Mouse (Mus musculus): ENCODE data around the gene Dnajb14. TPM values are rescaled to one million over a fixed set of nuclear protein-coding genes. Genes with fewer than 3 reads are reported as not detected.
A peak's percentile ranks its signal among the peaks of the same experiment; 100 is the strongest.

Dnajb14 gene
- polyA plus RNA-seq, 1 experiment from 2014 or later = 9.2 TPM

DNA sequence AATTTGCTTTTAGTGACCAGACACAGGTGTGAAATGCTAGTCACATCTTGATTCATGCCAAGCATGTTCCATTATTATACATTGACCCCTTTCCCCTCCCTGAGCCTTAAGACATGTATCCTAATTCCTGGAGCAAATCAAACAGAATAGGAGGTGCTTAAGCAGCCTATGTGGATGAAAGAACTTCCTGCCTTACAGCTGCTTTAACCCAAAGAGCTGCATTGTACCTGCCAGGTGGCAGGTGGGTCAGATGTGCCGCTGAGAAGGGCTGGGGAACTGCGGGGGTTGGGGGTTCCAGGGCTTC, 390 bp upstream of the Dnajb14 start:
- Histone ChIP-seq H3K9ac (ENCODE audit: low read depth, low read length) (peak overlapping the region; percentile 98), H3K4me3 (ENCODE audit: low read depth, low read length) (peak overlapping the region; percentile 61), H3K4me1 (replicated peaks; ENCODE audit: control insufficient read depth, insufficient read depth, low read length) (0 out of 2 replicates have a peak, but pooled peaks cover 2% of the 10 kb centered on the region), H3K27me3 (ENCODE audit: control insufficient read depth, insufficient read depth, low read length) (no peaks in the 10 kb centered on the region), H3K36me3 (ENCODE audit: control insufficient read depth, insufficient read depth, low read length) (no peaks in the 10 kb centered on the region), H3K9me3 (ENCODE audit: control insufficient read depth, low read length) (no peaks in the 10 kb centered on the region), H3K27ac (ENCODE audit: low read depth, low read length) (peak overlapping the region; percentile 97), H3K4me2 (replicated peaks; ENCODE audit: low read depth, low read length) (peak overlapping the region; percentile 83)
- 0% methylated on average over 2 of the region's 2 CpGs for WGBS
- ATAC-seq (ENCODE audit: low FRiP score) = no peak
- no peak for DNase-seq (ENCODE audit: low spot score)

DNA sequence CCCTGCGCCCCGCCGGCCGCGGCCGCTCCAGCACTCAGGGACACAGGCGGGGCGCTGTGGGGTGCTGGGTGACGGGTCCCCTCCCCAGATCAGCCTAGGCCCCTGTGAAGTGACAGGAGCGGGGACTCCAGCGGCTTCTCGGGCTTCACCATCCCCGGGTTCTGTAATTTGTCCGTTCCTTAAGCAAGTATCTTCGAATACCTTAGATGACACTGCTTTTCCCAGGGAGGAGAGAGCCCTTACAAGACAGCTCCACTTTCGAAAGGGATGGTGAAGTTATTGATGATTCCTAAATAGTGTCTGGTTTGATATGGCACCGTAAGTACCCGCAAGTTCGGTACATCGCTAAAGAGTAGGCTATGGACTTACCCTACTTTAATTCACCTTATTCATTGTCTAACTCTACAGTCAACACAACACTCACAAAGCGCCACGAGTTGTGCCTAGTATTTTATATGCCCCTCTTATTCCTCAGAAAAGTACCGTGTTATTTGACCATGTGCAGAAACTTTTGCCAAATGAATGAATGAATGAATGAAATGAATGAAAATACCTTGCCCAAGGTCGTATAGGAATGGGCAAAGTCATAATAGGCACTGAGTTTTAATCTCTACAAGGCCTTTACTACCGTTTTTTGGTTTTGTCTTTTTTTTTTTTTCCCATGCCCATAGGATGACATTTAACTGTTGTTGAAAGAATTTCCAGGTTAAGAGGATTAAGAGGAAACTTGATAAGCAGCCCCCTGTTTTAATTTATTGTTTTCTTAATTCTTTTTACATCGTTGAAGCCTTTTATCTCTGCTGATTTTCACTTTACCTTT, 829 bp downstream of the Dnajb14 start:
- Histone ChIP-seq H3K4me2 (replicated peaks; ENCODE audit: low read depth, low read length) (peak overlapping the region; percentile 83), H3K9ac (ENCODE audit: low read depth, low read length) (peak overlapping the region; percentile 98), H3K27me3 (ENCODE audit: control insufficient read depth, insufficient read depth, low read length) (no peaks in the 10 kb centered on the region), H3K27ac (ENCODE audit: low read depth, low read length) (peak overlapping the region; percentile 97), H3K36me3 (ENCODE audit: control insufficient read depth, insufficient read depth, low read length) (no peaks in the 10 kb centered on the region), H3K4me3 (ENCODE audit: low read depth, low read length) (peak overlapping the region; percentile 61), H3K9me3 (ENCODE audit: control insufficient read depth, low read length) (no peaks in the 10 kb centered on the region), H3K4me1 (replicated peaks; ENCODE audit: control insufficient read depth, insufficient read depth, low read length) (0 out of 2 replicates have a peak, but pooled peaks cover 2% of the 10 kb centered on the region)
- ATAC-seq (ENCODE audit: low FRiP score) = peak; percentile 1; the same call in 1 of the 2 replicates
- peak; percentile 61 for DNase-seq (ENCODE audit: low spot score)
- WGBS = 6% methylated on average over 26 of the region's 26 CpGs

DNA sequence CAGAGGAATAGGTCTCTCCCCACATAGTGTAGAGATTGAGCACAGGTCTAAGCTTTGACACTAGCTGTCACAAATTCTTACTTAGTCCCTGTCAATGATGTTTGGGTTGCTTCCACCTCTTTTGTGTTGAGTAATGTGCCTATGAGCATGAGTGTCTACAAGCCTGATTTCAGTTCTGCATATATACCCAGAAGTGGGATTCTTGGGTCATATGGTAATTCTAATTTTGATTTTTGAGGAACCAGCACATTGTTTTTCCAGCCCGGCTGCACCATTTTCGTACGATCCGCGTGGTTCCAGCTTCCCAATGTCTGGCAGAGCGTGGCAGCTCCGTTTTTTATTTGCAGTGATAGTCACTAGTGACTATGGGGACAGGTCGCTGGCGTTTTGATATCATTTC, 1.9 kb downstream of the Dnajb14 start:
- 0 out of 2 replicates have a peak, but pooled peaks cover 2% of the 10 kb centered on the region for H3K4me1 ChIP-seq (replicated peaks; ENCODE audit: control insufficient read depth, insufficient read depth, low read length)
- H3K9me3 ChIP-seq (ENCODE audit: control insufficient read depth, low read length) = no peaks in the 10 kb centered on the region
- H3K9ac ChIP-seq (ENCODE audit: low read depth, low read length) = no peak overlapping the region
- ATAC-seq (ENCODE audit: low FRiP score) (no peak), DNase-seq (ENCODE audit: low spot score) (no peak)
- no peaks in the 10 kb centered on the region for H3K27me3 ChIP-seq (ENCODE audit: control insufficient read depth, insufficient read depth, low read length)
- H3K27ac ChIP-seq (ENCODE audit: low read depth, low read length) = no peak overlapping the region
- H3K36me3 ChIP-seq (ENCODE audit: control insufficient read depth, insufficient read depth, low read length) = no peaks in the 10 kb centered on the region
- H3K4me3 ChIP-seq (ENCODE audit: low read depth, low read length) = no peak overlapping the region
- no peak overlapping the region for H3K4me2 ChIP-seq (replicated peaks; ENCODE audit: low read depth, low read length)
- WGBS = 97% methylated on average over 9 of the region's 9 CpGs

DNA sequence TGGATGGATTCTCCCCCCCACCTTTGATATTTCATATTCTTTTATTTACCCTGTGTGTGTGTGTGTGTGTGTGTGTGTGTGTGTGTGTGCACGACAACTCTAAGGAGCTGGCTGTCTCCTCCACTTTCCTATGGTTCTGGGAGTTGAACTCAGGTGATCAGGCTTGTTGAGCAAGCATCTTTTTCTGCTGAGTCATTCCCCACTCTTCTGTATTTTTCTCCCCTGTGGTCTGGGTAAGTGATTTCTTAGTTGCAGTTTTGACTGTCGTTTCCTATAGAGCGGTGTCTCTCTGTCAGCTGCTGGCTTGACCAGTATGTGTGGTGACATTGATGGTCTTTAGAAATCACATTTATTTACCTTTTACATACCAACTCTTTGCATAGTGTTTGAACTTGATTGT, 11.8 kb downstream of the Dnajb14 start:
- no peak for ATAC-seq (ENCODE audit: low FRiP score)
- H3K27ac ChIP-seq (ENCODE audit: low read depth, low read length) = no peak overlapping the region
- WGBS = 87% methylated on average over 3 of the region's 3 CpGs

DNA sequence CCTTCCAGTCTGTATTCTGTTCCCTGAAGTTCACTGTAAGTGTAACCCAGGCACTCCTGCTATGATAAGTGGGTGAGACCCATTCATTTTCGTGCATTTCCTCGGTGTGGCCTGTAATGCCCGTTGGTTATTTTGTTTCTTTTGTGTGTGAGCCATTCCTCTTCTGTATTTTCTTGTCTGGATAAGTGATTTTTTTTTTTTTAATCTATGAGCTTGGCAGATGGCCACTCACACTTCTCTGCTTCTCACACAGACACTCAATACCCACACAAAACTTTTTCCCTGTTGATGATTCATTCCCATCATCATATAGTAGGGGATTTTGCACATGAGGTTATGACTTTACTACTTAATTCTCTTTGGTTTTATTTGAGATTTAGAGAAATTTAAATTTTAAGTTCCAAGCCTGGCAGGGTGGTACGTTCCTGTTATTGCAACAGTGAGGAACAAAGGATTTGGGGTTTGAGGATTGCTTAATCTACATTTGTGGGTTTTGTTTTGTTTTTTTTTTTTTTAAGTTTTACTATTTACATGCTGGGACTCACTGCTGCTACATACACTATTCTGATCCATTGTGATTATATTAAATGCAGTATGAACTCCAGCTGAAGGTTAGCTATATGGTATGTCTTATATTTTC, 12.8 kb downstream of the Dnajb14 start:
- Histone ChIP-seq H3K9me3 (ENCODE audit: control insufficient read depth, low read length) (no peaks in the 10 kb centered on the region), H3K4me3 (ENCODE audit: low read depth, low read length) (no peak overlapping the region), H3K27ac (ENCODE audit: low read depth, low read length) (no peak overlapping the region), H3K4me1 (replicated peaks; ENCODE audit: control insufficient read depth, insufficient read depth, low read length) (no peaks in the 10 kb centered on the region), H3K9ac (ENCODE audit: low read depth, low read length) (no peak overlapping the region), H3K36me3 (ENCODE audit: control insufficient read depth, insufficient read depth, low read length) (0 out of 2 replicates have a peak, but pooled peaks cover 2% of the 10 kb centered on the region), H3K27me3 (ENCODE audit: control insufficient read depth, insufficient read depth, low read length) (no peaks in the 10 kb centered on the region), H3K4me2 (replicated peaks; ENCODE audit: low read depth, low read length) (no peak overlapping the region)
- DNase-seq (ENCODE audit: low spot score) (no peak), ATAC-seq (ENCODE audit: low FRiP score) (no peak)
- WGBS = 89% methylated on average over 4 of the region's 4 CpGs

More for the DNA sequence above, 11.8 kb downstream of the Dnajb14 start:
- DNase-seq (ENCODE audit: low spot score) = no peak
- Histone ChIP-seq H3K9ac (ENCODE audit: low read depth, low read length) (no peak overlapping the region), H3K4me1 (replicated peaks; ENCODE audit: control insufficient read depth, insufficient read depth, low read length) (no peaks in the 10 kb centered on the region), H3K4me3 (ENCODE audit: low read depth, low read length) (no peak overlapping the region), H3K36me3 (ENCODE audit: control insufficient read depth, insufficient read depth, low read length) (0 out of 2 replicates have a peak, but pooled peaks cover 2% of the 10 kb centered on the region), H3K27me3 (ENCODE audit: control insufficient read depth, insufficient read depth, low read length) (no peaks in the 10 kb centered on the region), H3K4me2 (replicated peaks; ENCODE audit: low read depth, low read length) (no peak overlapping the region), H3K9me3 (ENCODE audit: control insufficient read depth, low read length) (no peaks in the 10 kb centered on the region)

DNA sequence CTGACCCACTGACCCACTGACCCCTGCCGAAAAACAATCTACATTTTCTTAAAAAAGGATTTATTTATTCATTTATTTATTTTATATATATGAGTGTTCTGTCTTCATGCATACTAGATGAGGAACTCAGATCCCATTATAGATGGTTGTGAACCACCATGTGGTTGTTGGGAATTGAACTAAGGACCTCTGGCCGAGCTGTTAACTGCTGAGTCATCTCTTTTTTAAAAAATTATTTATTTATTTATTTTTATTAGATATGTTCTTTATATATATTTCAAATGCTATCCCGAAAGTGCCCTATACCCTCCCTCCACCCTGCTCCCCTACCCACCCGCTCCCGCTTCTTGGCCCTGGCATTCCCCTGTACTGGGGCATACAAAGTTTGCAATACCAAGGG, 13.6 kb downstream of the Dnajb14 start:
- Histone ChIP-seq H3K9me3 (ENCODE audit: control insufficient read depth, low read length) (no peaks in the 10 kb centered on the region), H3K4me2 (replicated peaks; ENCODE audit: low read depth, low read length) (no peak overlapping the region), H3K9ac (ENCODE audit: low read depth, low read length) (no peak overlapping the region), H3K27me3 (ENCODE audit: control insufficient read depth, insufficient read depth, low read length) (no peaks in the 10 kb centered on the region), H3K4me3 (ENCODE audit: low read depth, low read length) (no peak overlapping the region), H3K27ac (ENCODE audit: low read depth, low read length) (no peak overlapping the region), H3K36me3 (ENCODE audit: control insufficient read depth, insufficient read depth, low read length) (0 out of 2 replicates have a peak, but pooled peaks cover 2% of the 10 kb centered on the region), H3K4me1 (replicated peaks; ENCODE audit: control insufficient read depth, insufficient read depth, low read length) (no peaks in the 10 kb centered on the region)
- 87% methylated on average over 5 of the region's 5 CpGs for WGBS
- ATAC-seq (ENCODE audit: low FRiP score) (no peak), DNase-seq (ENCODE audit: low spot score) (no peak)

DNA sequence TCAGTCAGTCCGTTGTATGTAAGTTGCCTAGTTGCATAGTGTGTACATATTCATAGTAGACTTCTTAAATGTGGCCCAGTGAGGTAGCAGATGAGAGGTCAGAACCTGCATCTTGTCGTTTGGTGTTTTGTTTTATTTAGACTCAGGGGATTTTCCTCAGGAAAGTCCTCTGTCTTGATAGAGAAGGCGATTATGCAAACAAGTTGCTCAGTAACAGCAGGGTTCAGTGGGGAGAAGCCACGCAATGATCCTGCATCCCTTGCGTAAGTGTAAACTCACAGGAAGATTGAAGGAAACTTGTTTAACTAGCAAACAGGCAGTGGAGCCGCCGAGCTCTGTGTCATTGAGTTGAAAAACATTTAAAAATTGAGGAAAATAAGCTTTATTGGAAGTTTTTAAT, 20.5 kb downstream of the Dnajb14 start:
- no peaks in the 10 kb centered on the region for H3K9me3 ChIP-seq (ENCODE audit: control insufficient read depth, low read length)
- no peaks in the 10 kb centered on the region for H3K4me1 ChIP-seq (replicated peaks; ENCODE audit: control insufficient read depth, insufficient read depth, low read length)
- DNase-seq (ENCODE audit: low spot score) (no peak), ATAC-seq (ENCODE audit: low FRiP score) (no peak)
- H3K36me3 ChIP-seq (ENCODE audit: control insufficient read depth, insufficient read depth, low read length) = no peaks in the 10 kb centered on the region
- H3K9ac ChIP-seq (ENCODE audit: low read depth, low read length) = no peak overlapping the region
- H3K27ac ChIP-seq (ENCODE audit: low read depth, low read length) = no peak overlapping the region
- no peak overlapping the region for H3K4me3 ChIP-seq (ENCODE audit: low read depth, low read length)
- H3K4me2 ChIP-seq (replicated peaks; ENCODE audit: low read depth, low read length) = no peak overlapping the region
- 72% methylated on average over 7 of the region's 7 CpGs for WGBS
- no peaks in the 10 kb centered on the region for H3K27me3 ChIP-seq (ENCODE audit: control insufficient read depth, insufficient read depth, low read length)

DNA sequence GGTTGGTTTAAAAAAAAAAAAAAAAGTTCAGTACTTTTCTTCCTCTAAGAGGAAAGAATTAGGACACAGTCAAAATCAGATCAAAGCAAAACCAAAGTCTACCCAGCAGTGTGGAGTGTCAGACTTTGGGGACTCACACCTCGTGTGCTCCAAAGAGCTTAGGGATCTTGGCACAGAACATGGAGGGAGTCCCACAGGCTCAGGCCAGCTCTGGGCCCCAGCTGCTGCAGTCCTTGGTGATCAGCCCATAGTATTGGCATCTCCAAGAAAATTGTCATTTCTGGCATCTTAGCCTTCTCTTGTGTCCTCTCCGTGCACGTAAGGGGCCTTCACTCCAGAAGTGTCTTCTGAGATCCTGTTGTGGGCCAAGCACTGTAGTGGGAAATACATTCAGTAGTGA, 23.6 kb downstream of the Dnajb14 start:
- 85% methylated on average over 3 of the region's 3 CpGs for WGBS
- Histone ChIP-seq H3K9me3 (ENCODE audit: control insufficient read depth, low read length) (no peaks in the 10 kb centered on the region), H3K9ac (ENCODE audit: low read depth, low read length) (no peak overlapping the region), H3K4me2 (replicated peaks; ENCODE audit: low read depth, low read length) (no peak overlapping the region), H3K4me3 (ENCODE audit: low read depth, low read length) (no peak overlapping the region), H3K4me1 (replicated peaks; ENCODE audit: control insufficient read depth, insufficient read depth, low read length) (no peaks in the 10 kb centered on the region), H3K27ac (ENCODE audit: low read depth, low read length) (no peak overlapping the region), H3K27me3 (ENCODE audit: control insufficient read depth, insufficient read depth, low read length) (no peaks in the 10 kb centered on the region), H3K36me3 (ENCODE audit: control insufficient read depth, insufficient read depth, low read length) (no peaks in the 10 kb centered on the region)
- no peak for DNase-seq (ENCODE audit: low spot score)
- ATAC-seq (ENCODE audit: low FRiP score) = no peak

DNA sequence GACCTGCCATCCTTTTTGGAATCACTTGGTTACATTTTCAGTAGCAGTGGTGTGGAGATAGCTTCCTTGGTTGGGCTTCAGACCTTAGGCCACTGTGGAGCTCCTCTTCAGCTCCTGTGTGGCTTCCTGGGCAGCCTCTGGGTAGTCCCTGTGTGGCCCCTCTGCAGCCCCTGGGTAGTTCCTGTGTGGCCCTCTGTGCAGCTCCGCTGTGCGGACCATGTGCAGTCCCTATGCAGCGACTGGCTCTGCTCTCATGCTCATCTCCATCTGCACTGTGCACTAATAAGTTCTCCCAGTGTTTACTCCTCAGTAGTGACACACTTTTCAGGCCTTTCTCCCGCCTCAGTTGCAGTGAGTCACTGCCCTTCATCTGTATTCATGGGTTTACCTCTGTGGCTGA, 24.6 kb downstream of the Dnajb14 start:
- no peaks in the 10 kb centered on the region for H3K4me1 ChIP-seq (replicated peaks; ENCODE audit: control insufficient read depth, insufficient read depth, low read length)
- no peak overlapping the region for H3K9ac ChIP-seq (ENCODE audit: low read depth, low read length)
- no peak overlapping the region for H3K27ac ChIP-seq (ENCODE audit: low read depth, low read length)
- H3K27me3 ChIP-seq (ENCODE audit: control insufficient read depth, insufficient read depth, low read length) = no peaks in the 10 kb centered on the region
- H3K9me3 ChIP-seq (ENCODE audit: control insufficient read depth, low read length) = no peaks in the 10 kb centered on the region
- H3K36me3 ChIP-seq (ENCODE audit: control insufficient read depth, insufficient read depth, low read length) = no peaks in the 10 kb centered on the region
- DNase-seq (ENCODE audit: low spot score) (no peak), ATAC-seq (ENCODE audit: low FRiP score) (no peak)
- H3K4me2 ChIP-seq (replicated peaks; ENCODE audit: low read depth, low read length) = no peak overlapping the region
- 93% methylated on average over 4 of the region's 4 CpGs for WGBS
- no peak overlapping the region for H3K4me3 ChIP-seq (ENCODE audit: low read depth, low read length)

All from hindbrain, embryonic 11.5 days (tissue).